Mouse (Mus musculus) ES-E14 (cell line): Measurements from ENCODE around the gene Zc3h13.

Experiments
- HCFC1 ChIP-seq: IDR thresholded peaks from 2 replicates; pipeline ENCODE4 v1.6.1; 2012; ENCODE audit warnings: low read length, inconsistent platforms, borderline replicate concordance; ENCODE audit not compliant: insufficient read depth
- MAFK ChIP-seq: IDR thresholded peaks from 2 replicates; pipeline ENCODE4 v1.6.1; 2014; ENCODE audit warnings: mild to moderate bottlenecking, low read depth, low read length, inconsistent platforms; ENCODE audit not compliant: insufficient read depth
- ZNF384 ChIP-seq: IDR thresholded peaks from 2 replicates; pipeline ENCODE4 v1.6.1; 2012; ENCODE audit warnings: low read depth, low read length, inconsistent platforms

GRCm38 (mm10) chr14:75280406-75280805, 3.8 kb upstream of the Zc3h13 start:
- TF ChIP-seq HCFC1 (no peak), MAFK (no peak), ZNF384 (no peak)
